Mouse (Mus musculus) bone marrow macrophage, adult 2 months (primary cell): ENCODE measurements around the gene Chst3.

Source experiments
- CTCF ChIP-seq: IDR thresholded peaks from 2 replicates; pipeline ENCODE4 v1.5.1; 2012; ENCODE audit warnings: low read depth, mild to moderate bottlenecking, low read length, moderate library complexity
- POLR2A ChIP-seq: IDR thresholded peaks from 2 replicates; pipeline ENCODE4 v1.6.1; 2012; ENCODE audit warnings: mild to moderate bottlenecking, low read depth, low read length, borderline replicate concordance

DNA sequence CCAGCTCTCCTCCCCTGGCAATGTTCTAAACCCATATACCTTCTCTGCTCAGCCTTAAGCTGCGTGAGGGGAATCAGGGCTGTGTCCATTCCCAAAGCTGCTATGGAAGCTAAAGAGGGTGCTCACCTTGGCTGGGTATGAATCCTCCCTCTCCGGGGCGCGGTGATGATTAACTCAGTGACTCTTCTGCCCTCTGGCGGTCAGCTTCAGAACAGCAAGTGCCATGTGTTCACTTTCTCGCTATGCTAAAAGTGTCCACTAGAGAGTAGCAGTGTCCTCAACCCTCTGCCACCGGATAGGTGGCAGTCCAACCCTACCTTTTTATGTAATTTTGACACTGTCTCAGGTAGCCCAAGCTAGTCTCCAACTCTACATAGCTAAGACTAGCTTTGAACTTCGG lies 26.0 kb upstream of the Chst3 start:
- TF ChIP-seq POLR2A (no peak), CTCF (peak; percentile 99)
